Mouse (Mus musculus) lung, postnatal 10 days (tissue): ENCODE results near the gene Phf10.
A peak's percentile ranks its signal among the peaks of the same experiment; 100 is the strongest.
"Not testable (repeated sequence)": the region's sequence is repeated elsewhere in the genome, so short reads cannot be mapped to it uniquely, and the experiment has no call there.

Experiments
- DNase-seq: peaks from one replicate; pipeline ENCODE4 v3.0.0; 2021

Phf10 gene

GRCm38 (mm10) chr17:14943009-14943728 lies 17.9 kb downstream of the Phf10 start, which contains the start of the genes Wdr27 and 1600012H06Rik:
Wdr27 (minus strand) TSS chr17:14943158.
1600012H06Rik (plus strand) TSS chr17:14943184.
- peak; percentile 100 for DNase-seq

GRCm38 (mm10) chr17:14942181-14942580 lies 18.9 kb downstream of the Phf10 start:
- not testable (repeated sequence) for DNase-seq

GRCm38 (mm10) chr17:14935841-14936605 lies 25.1 kb downstream of the Phf10 start:
- DNase-seq, result no peak

- DNase-seq, result not testable (repeated sequence)
Observed at GRCm38 (mm10) chr17:14935280-14935679, 25.8 kb downstream of the Phf10 start.

- DNase-seq, result no peak
Observed at GRCm38 (mm10) chr17:14931469-14931868, 29.6 kb downstream of the Phf10 start.

- no peak for DNase-seq
Observed at GRCm38 (mm10) chr17:14930697-14931096, 30.4 kb downstream of the Phf10 start.

GRCm38 (mm10) chr17:14928631-14929030 lies 32.4 kb downstream of the Phf10 start:
- no peak for DNase-seq

GRCm38 (mm10) chr17:14927644-14928218 lies 33.3 kb downstream of the Phf10 start:
- no peak for DNase-seq

- no peak for DNase-seq
Observed at GRCm38 (mm10) chr17:14921582-14921981, 39.5 kb downstream of the Phf10 start.

- no peak for DNase-seq
Observed at GRCm38 (mm10) chr17:14917866-14918265, 43.2 kb downstream of the Phf10 start.

- DNase-seq, result no peak
Observed at GRCm38 (mm10) chr17:14914401-14914800, 46.7 kb downstream of the Phf10 start.

- no peak for DNase-seq
Observed at GRCm38 (mm10) chr17:14912981-14913380, 48.1 kb downstream of the Phf10 start.

- no peak for DNase-seq
Observed at GRCm38 (mm10) chr17:14912420-14912819, 48.7 kb downstream of the Phf10 start.

GRCm38 (mm10) chr17:14910771-14911170 lies 50.3 kb downstream of the Phf10 start:
- DNase-seq, result no peak

- no peak for DNase-seq
Observed at GRCm38 (mm10) chr17:14909331-14909730, 51.7 kb downstream of the Phf10 start.

- no peak for DNase-seq
Observed at GRCm38 (mm10) chr17:14907136-14907535, 53.9 kb downstream of the Phf10 start.

- DNase-seq, result no peak
Observed at GRCm38 (mm10) chr17:14906611-14907010, 54.5 kb downstream of the Phf10 start.

GRCm38 (mm10) chr17:14904637-14905265 lies 56.3 kb downstream of the Phf10 start:
- DNase-seq, result peak; percentile 84

- no peak for DNase-seq
Observed at GRCm38 (mm10) chr17:14904206-14904605, 56.9 kb downstream of the Phf10 start.

GRCm38 (mm10) chr17:14903212-14903611 lies 57.9 kb downstream of the Phf10 start:
- no peak for DNase-seq

- DNase-seq, result no peak
Observed at GRCm38 (mm10) chr17:14898972-14899371, 62.1 kb downstream of the Phf10 start.

- DNase-seq, result not testable (repeated sequence)
Observed at GRCm38 (mm10) chr17:14895058-14895457, 66.0 kb downstream of the Phf10 start.
